Mouse (Mus musculus): ENCODE measurements around the gene Gm1993.
"Not testable (repeated sequence)": the region's sequence is repeated elsewhere in the genome, so short reads cannot be mapped to it uniquely, and the experiment has no call there.

Gm1993 gene

GRCm38 (mm10) chrX:25570352-25570751 lies at the start of gene Gm1993:
Gm1993 (minus strand) TSS chrX:25570452.
- DNase-seq (ENCODE audit: low spot score in 2 of 2), result not testable (repeated sequence)

Data from natural killer cell, adult 2 months (primary cell).